In genomic region chr2:65238964-65239570, GRCm38 (mm10) we compare ENCODE assay signal across 7 mouse cellular contexts. TPM values are rescaled to one million over a fixed set of nuclear protein-coding genes. Genes with fewer than 3 reads are reported as not detected.
DNase-seq lines count a peak whose midpoint lies in the region; ATAC-seq and TF ChIP-seq lines count a peak whose summit lies in the region.

TSS of gene Cobll1 (minus strand) at chr2:65239403.

- peak within 1 kb of the TSS; percentile 83 for H3K4me3 ChIP-seq in heart, embryonic 13.5 days
- H3K4me3 ChIP-seq in limb, embryonic 10.5 days: peak within 1 kb of the TSS; percentile 79
- H3K4me3 ChIP-seq in midbrain, embryonic 14.5 days (replicated peaks; ENCODE audit: low read depth, low read length): peak within 1 kb of the TSS; percentile 54
- peak within 1 kb of the TSS; percentile 39 for H3K4me3 ChIP-seq in thymus, adult 2 months (ENCODE audit: control insufficient read depth, insufficient read depth, low read length)

- peak; percentile 57 for ATAC-seq in heart, embryonic 13.5 days (ENCODE audit: extremely low read depth, insufficient number of reproducible peaks, low FRiP score, low TSS enrichment)
- ATAC-seq in midbrain, embryonic 14.5 days (ENCODE audit: low FRiP score, low TSS enrichment): peak; percentile 79

- no peaks in the 10 kb centered on the region for H3K36me3 ChIP-seq in heart, embryonic 13.5 days
- no peaks in the 10 kb centered on the region for H3K36me3 ChIP-seq in limb, embryonic 10.5 days
- no peaks in the 10 kb centered on the region for H3K36me3 ChIP-seq in midbrain, embryonic 14.5 days (ENCODE audit: control insufficient read depth, insufficient read depth, low read length)
- H3K36me3 ChIP-seq in thymus, adult 2 months (ENCODE audit: control insufficient read depth, insufficient read depth, low read length): no peaks in the 10 kb centered on the region

- peak within 1 kb of the TSS; percentile 90 for H3K9ac ChIP-seq in heart, embryonic 13.5 days
- peak within 1 kb of the TSS; percentile 62 for H3K9ac ChIP-seq in midbrain, embryonic 14.5 days (replicated peaks; ENCODE audit: low read length)

- peak within 1 kb of the TSS; percentile 94 for H3K27ac ChIP-seq in heart, embryonic 13.5 days (replicated peaks)
- H3K27ac ChIP-seq in limb, embryonic 10.5 days: peak within 1 kb of the TSS; percentile 90
- 0 out of 2 replicates have a peak within 1 kb of the TSS, but pooled peaks have one; percentile 26 for H3K27ac ChIP-seq in midbrain, embryonic 14.5 days (replicated peaks; ENCODE audit: low read depth, low read length)
- H3K27ac ChIP-seq in thymus, adult 2 months (ENCODE audit: control insufficient read depth, insufficient read depth, low read length): no peak within 1 kb of the TSS

- under 1% methylated on average over 37 of the region's 37 CpGs for WGBS in heart, embryonic 13.5 days
- under 1% methylated on average over 37 of the region's 37 CpGs for WGBS in limb, embryonic 10.5 days
- 1% methylated on average over 37 of the region's 37 CpGs for WGBS in midbrain, embryonic 14.5 days
- 1% methylated on average over 37 of the region's 37 CpGs for WGBS in thymus, adult 2 months

- no peaks in the 10 kb centered on the region for H3K27me3 ChIP-seq in heart, embryonic 13.5 days (replicated peaks)
- H3K27me3 ChIP-seq in limb, embryonic 10.5 days (ENCODE audit: low read depth, poor library complexity, severe bottlenecking): peaks cover 27% of the 10 kb centered on the region
- peaks cover 11% of the 10 kb centered on the region; the same call in 1 of the 2 replicates for H3K27me3 ChIP-seq in midbrain, embryonic 14.5 days (ENCODE audit: control insufficient read depth, insufficient read depth, low read length)
- H3K27me3 ChIP-seq in thymus, adult 2 months (ENCODE audit: control insufficient read depth, insufficient read depth, low read length): no peaks in the 10 kb centered on the region

- peak within 1 kb of the TSS; percentile 84 for H3K4me2 ChIP-seq in heart, embryonic 13.5 days
- peak within 1 kb of the TSS; percentile 83 for H3K4me2 ChIP-seq in midbrain, embryonic 14.5 days (ENCODE audit: low read length)

- peak; percentile 18 for DNase-seq in right cerebral cortex, postnatal 4 days
- no peak for DNase-seq in right cerebral cortex, postnatal 25 days
- DNase-seq in brain, embryonic 14.5 days (ENCODE audit: low read depth): peak; percentile 42
- no peak for DNase-seq in limb, embryonic 10.5 days (ENCODE audit: low spot score)
- DNase-seq in midbrain, embryonic 14.5 days: no peak
- DNase-seq in thymus, adult 2 months: peak; percentile 34

- TF ChIP-seq CTCF in brain, embryonic 14.5 days (IDR thresholded peaks at IDR 0.05; ENCODE audit: borderline replicate concordance, extremely low read depth, insufficient read depth, insufficient read length): no peak
- TF ChIP-seq CTCF in thymus, adult 2 months (IDR thresholded peaks at IDR 0.05; ENCODE audit: borderline replicate concordance, control insufficient read depth, extremely low read depth, insufficient read depth, low read length, poor library complexity): no peak

- H3K4me1 ChIP-seq in heart, embryonic 13.5 days: peaks cover 17% of the 10 kb centered on the region
- H3K4me1 ChIP-seq in limb, embryonic 10.5 days: peaks cover 47% of the 10 kb centered on the region
- peaks cover 6% of the 10 kb centered on the region; the same call in 1 of the 2 replicates for H3K4me1 ChIP-seq in midbrain, embryonic 14.5 days (ENCODE audit: control insufficient read depth, insufficient read depth, low read length)
- peaks cover 6% of the 10 kb centered on the region; the same call in 1 of the 2 replicates for H3K4me1 ChIP-seq in thymus, adult 2 months (replicated peaks; ENCODE audit: control insufficient read depth, insufficient read depth, low read length)

- no peak for TF ChIP-seq POLR2A in brain, embryonic 14.5 days (IDR thresholded peaks at IDR 0.05; ENCODE audit: borderline replicate concordance, extremely low read depth, insufficient read depth, insufficient read length, poor library complexity, severe bottlenecking)
- no peak for TF ChIP-seq POLR2A in thymus, adult 2 months (IDR thresholded peaks at IDR 0.05; ENCODE audit: control insufficient read depth, extremely low read depth, insufficient read depth, low read length, poor library complexity)

- no peaks in the 10 kb centered on the region for H3K9me3 ChIP-seq in heart, embryonic 13.5 days
- no peaks in the 10 kb centered on the region for H3K9me3 ChIP-seq in limb, embryonic 10.5 days (replicated peaks)
- no peaks in the 10 kb centered on the region for H3K9me3 ChIP-seq in midbrain, embryonic 14.5 days (ENCODE audit: control insufficient read depth, low read length)

RNA-seq across cellular contexts. Expression of gene Cobll1, which starts in this region (rescaled TPM):
- polyA plus RNA-seq in brain, embryonic 14.5 days (2012; rRNA removed): 3.1 and 4.4 TPM in 2 replicates
- 7.9 and 8.1 TPM in 2 replicates for polyA plus RNA-seq in heart, embryonic 13.5 days (2015; fragmentation: Nextera tagmentation; extraction: Ambion mirVana)
- 3.2 and 3.9 TPM in 2 replicates for polyA plus RNA-seq in limb, embryonic 10.5 days (2016; fragmentation: Nextera tagmentation; extraction: Ambion mirVana)
- 1.9 and 3.5 TPM in 2 replicates for polyA plus RNA-seq in midbrain, embryonic 14.5 days (2014; fragmentation: Nextera tagmentation; extraction: Ambion mirVana)
- 2.9 and 3.5 TPM in 2 replicates for polyA plus RNA-seq in thymus, adult 2 months (2012; rRNA removed)

Comparison
In these comparisons a context has a peak if more than half of its experiments do, and no peak if none do; other contexts are left out.
1. DNase-seq: peak in right cerebral cortex, postnatal 4 days (single experiment), brain, embryonic 14.5 days (single experiment) and thymus, adult 2 months (single experiment); none in right cerebral cortex, postnatal 25 days (single experiment), limb, embryonic 10.5 days (single experiment) and midbrain, embryonic 14.5 days (single experiment).
2. Peak in every context shown above with its lines, with median percentiles within 50 percentile points of each other: H3K4me3 ChIP-seq.